Mouse (Mus musculus) right cerebral cortex, postnatal 25 days (tissue): ENCODE measurements around the gene Sult5a1.
A peak's percentile ranks its signal among the peaks of the same experiment; 100 is the strongest.
"Not testable (repeated sequence)": the region's sequence is repeated elsewhere in the genome, so short reads cannot be mapped to it uniquely, and the experiment has no call there.

Source experiments
- DNase-seq: peaks from one replicate; pipeline ENCODE4 v3.0.0; 2022

Sult5a1 gene

GRCm38 (mm10) chr8:123157888-123158465 lies at the start of gene Sult5a1:
TSS of gene Sult5a1 (minus strand) at chr8:123158315.
- no peak for DNase-seq

- DNase-seq, result no peak
Observed at GRCm38 (mm10) chr8:123203571-123203970, 45.5 kb upstream of the Sult5a1 start.

- DNase-seq, result peak; percentile 69
Observed at GRCm38 (mm10) chr8:123202288-123202687, 44.2 kb upstream of the Sult5a1 start.

GRCm38 (mm10) chr8:123199864-123200263 lies 41.7 kb upstream of the Sult5a1 start:
- DNase-seq, result no peak

GRCm38 (mm10) chr8:123197016-123197415 lies 38.9 kb upstream of the Sult5a1 start:
- DNase-seq, result not testable (repeated sequence)

- no peak for DNase-seq
Observed at GRCm38 (mm10) chr8:123193771-123194170, 35.7 kb upstream of the Sult5a1 start.

- no peak for DNase-seq
Observed at GRCm38 (mm10) chr8:123191908-123192307, 33.8 kb upstream of the Sult5a1 start.

- peak; percentile 77 for DNase-seq
Observed at GRCm38 (mm10) chr8:123190678-123191077, 32.6 kb upstream of the Sult5a1 start.

- no peak for DNase-seq
Observed at GRCm38 (mm10) chr8:123188841-123189240, 30.7 kb upstream of the Sult5a1 start.

- no peak for DNase-seq
Observed at GRCm38 (mm10) chr8:123188006-123188405, 29.9 kb upstream of the Sult5a1 start.

- no peak for DNase-seq
Observed at GRCm38 (mm10) chr8:123185566-123186409, 27.7 kb upstream of the Sult5a1 start, which contains the start of gene Dpep1. TSS of gene Dpep1 (plus strand) at chr8:123186242.

GRCm38 (mm10) chr8:123181391-123181790 lies 23.3 kb upstream of the Sult5a1 start:
- DNase-seq, result no peak

GRCm38 (mm10) chr8:123156070-123156773 lies 1.9 kb downstream of the Sult5a1 start:
- no peak for DNase-seq

- no peak for DNase-seq
Observed at GRCm38 (mm10) chr8:123155177-123155576, 2.9 kb downstream of the Sult5a1 start.

GRCm38 (mm10) chr8:123150737-123151171 lies 7.4 kb downstream of the Sult5a1 start:
- DNase-seq, result no peak

- no peak for DNase-seq
Observed at GRCm38 (mm10) chr8:123146390-123146789, 11.7 kb downstream of the Sult5a1 start.

- no peak for DNase-seq
Observed at GRCm38 (mm10) chr8:123145279-123145678, 12.8 kb downstream of the Sult5a1 start.

- DNase-seq, result peak; percentile 53
Observed at GRCm38 (mm10) chr8:123141741-123142462, 16.2 kb downstream of the Sult5a1 start.

- no peak for DNase-seq
Observed at GRCm38 (mm10) chr8:123138741-123139140, 19.4 kb downstream of the Sult5a1 start.

- peak; percentile 69 for DNase-seq
Observed at GRCm38 (mm10) chr8:123137645-123138077, 20.5 kb downstream of the Sult5a1 start.

GRCm38 (mm10) chr8:123136287-123136686 lies 21.8 kb downstream of the Sult5a1 start:
- no peak for DNase-seq

GRCm38 (mm10) chr8:123135806-123136205 lies 22.3 kb downstream of the Sult5a1 start:
- no peak for DNase-seq

- peak; percentile 26 for DNase-seq
Observed at GRCm38 (mm10) chr8:123135406-123135805, 22.7 kb downstream of the Sult5a1 start.
